Mouse (Mus musculus) monocyte, adult 2 months (primary cell): ENCODE measurements around the gene Spata13.

Experiments used
- DNase-seq, 2 experiments: peaks; one replicate each; pipeline ENCODE4 v3.0.0; 2022; ENCODE audit warnings: low spot score in 2 of 2, low read depth in 1 of 2

Gene Spata13

GRCm38 (mm10) chr14:60746141-60746540, 112.3 kb downstream of the Spata13 start:
- DNase-seq, result no peak

GRCm38 (mm10) chr14:60747154-60747870, 113.5 kb downstream of the Spata13 start:
- no peak for DNase-seq

GRCm38 (mm10) chr14:60749880-60750279, 116.1 kb downstream of the Spata13 start:
- DNase-seq, result no peak

GRCm38 (mm10) chr14:60751581-60751980, 117.8 kb downstream of the Spata13 start:
- no peak for DNase-seq

- DNase-seq, result no peak
Measured at GRCm38 (mm10) chr14:60752892-60753800, 119.3 kb downstream of the Spata13 start.

- no peak for DNase-seq
Measured at GRCm38 (mm10) chr14:60753801-60754126, 120.0 kb downstream of the Spata13 start.

- DNase-seq, result no peak
Measured at GRCm38 (mm10) chr14:60754656-60755055, 120.9 kb downstream of the Spata13 start.

GRCm38 (mm10) chr14:60756271-60756670, 122.5 kb downstream of the Spata13 start:
- DNase-seq, result no peak

- peak in 1 of 2 experiments; percentile 32 for DNase-seq
Measured at GRCm38 (mm10) chr14:60757265-60757664, 123.5 kb downstream of the Spata13 start.

GRCm38 (mm10) chr14:60757722-60758121, 123.9 kb downstream of the Spata13 start:
- DNase-seq, result peak in 1 of 2 experiments; percentile 23

- DNase-seq, result no peak
Measured at GRCm38 (mm10) chr14:60759097-60759496, 125.3 kb downstream of the Spata13 start.

GRCm38 (mm10) chr14:60761801-60762200, 128.0 kb downstream of the Spata13 start:
- no peak for DNase-seq

- DNase-seq, result no peak
Measured at GRCm38 (mm10) chr14:60762754-60763153, 129.0 kb downstream of the Spata13 start.

GRCm38 (mm10) chr14:60763746-60764145, 129.9 kb downstream of the Spata13 start:
- DNase-seq, result no peak

GRCm38 (mm10) chr14:60764526-60764925, 130.7 kb downstream of the Spata13 start:
- no peak for DNase-seq

- DNase-seq, result no peak
Measured at GRCm38 (mm10) chr14:60765025-60765424, 131.2 kb downstream of the Spata13 start.

- DNase-seq, result no peak
Measured at GRCm38 (mm10) chr14:60767884-60768283, 134.1 kb downstream of the Spata13 start, which contains the start of gene C1qtnf9. TSS of gene C1qtnf9 (plus strand) at chr14:60768134.

- DNase-seq, result no peak
Measured at GRCm38 (mm10) chr14:60769340-60769739, 135.5 kb downstream of the Spata13 start.

- no peak for DNase-seq
Measured at GRCm38 (mm10) chr14:60770594-60770993, 136.8 kb downstream of the Spata13 start.

GRCm38 (mm10) chr14:60771057-60771456, 137.3 kb downstream of the Spata13 start:
- peak; percentile 14 to 64 for DNase-seq

- no peak for DNase-seq
Measured at GRCm38 (mm10) chr14:60773476-60773875, 139.7 kb downstream of the Spata13 start.

- no peak for DNase-seq
Measured at GRCm38 (mm10) chr14:60776521-60776920, 142.7 kb downstream of the Spata13 start.
